Comparison of ENCODE assay signal across 23 mouse cellular contexts in genomic region chr8:102024472-102024871, GRCm38 (mm10).
A peak's percentile ranks its signal among the peaks of the same experiment; 100 is the strongest.
DNase-seq lines count a peak whose midpoint lies in the region; ATAC-seq lines count a peak whose summit lies in the region.
"Had no signal": no experiment of that assay in that cellular context is flagged by ENCODE, and none has a peak within 500 bp of the region (broad histone marks: within the 10 kb centered on the region; RNA-seq: fewer than 3 reads in every experiment).

No protein-coding gene starts in this region.

- no peak overlapping the region for H3K27ac ChIP-seq in forebrain, embryonic 10.5 days
- H3K27ac ChIP-seq: heart, adult 2 months; heart, embryonic 10.5 days; heart, embryonic 13.5 days; hindbrain, embryonic 12.5 days; hindbrain, embryonic 15.5 days; intestine, embryonic 15.5 days had no signal

- H3K4me3 ChIP-seq in forebrain, embryonic 10.5 days = no peak overlapping the region
- H3K4me3 ChIP-seq: heart, adult 2 months; heart, embryonic 10.5 days; heart, embryonic 13.5 days; hindbrain, embryonic 12.5 days; hindbrain, embryonic 15.5 days; intestine, embryonic 15.5 days had no signal

- H3K9me3 ChIP-seq in forebrain, embryonic 10.5 days = no peaks in the 10 kb centered on the region
- H3K9me3 ChIP-seq: heart, embryonic 10.5 days; heart, embryonic 13.5 days; hindbrain, embryonic 12.5 days; hindbrain, embryonic 15.5 days; intestine, embryonic 15.5 days had no signal

- no peaks in the 10 kb centered on the region for H3K4me1 ChIP-seq in forebrain, embryonic 10.5 days
- H3K4me1 ChIP-seq: heart, embryonic 10.5 days; heart, embryonic 13.5 days; hindbrain, embryonic 12.5 days; hindbrain, embryonic 15.5 days; intestine, embryonic 15.5 days had no signal

- no peaks in the 10 kb centered on the region for H3K36me3 ChIP-seq in forebrain, embryonic 10.5 days (replicated peaks)
- H3K36me3 ChIP-seq: heart, embryonic 10.5 days; heart, embryonic 13.5 days; hindbrain, embryonic 12.5 days; hindbrain, embryonic 15.5 days; intestine, embryonic 15.5 days had no signal

- 92% methylated on average over 1 of the region's 1 CpGs for WGBS in forebrain, embryonic 10.5 days

- DNase-seq in frontal cortex, postnatal 25 days (ENCODE audit: low spot score in 2 of 2) = no peak
- no peak for DNase-seq in forebrain, embryonic 10.5 days (ENCODE audit: extremely low spot score, low spot score)
- DNase-seq in left cerebral cortex, adult 8-10 months (ENCODE audit: low spot score in 2 of 2) = no peak
- DNase-seq: adrenal gland, adult 2 months; adrenal gland, postnatal 14 days; cerebellum, adult 11 months; cerebellum, adult 2 months; cerebellum, postnatal 10 days; gastrocnemius, postnatal 25 days; heart, adult 2 months; heart, postnatal 14 days; heart, postnatal 4 days; kidney, adult 11 months had no signal

- H3K27me3 ChIP-seq in forebrain, embryonic 10.5 days (ENCODE audit: poor library complexity, severe bottlenecking) = no peaks in the 10 kb centered on the region
- H3K27me3 ChIP-seq: CH12.LX; heart, embryonic 13.5 days; hindbrain, embryonic 12.5 days; hindbrain, embryonic 15.5 days; intestine, embryonic 15.5 days had no signal

- peak; percentile 52; the same call in 1 of the 2 replicates for ATAC-seq in frontal cortex, adult (ENCODE audit: low TSS enrichment)
- ATAC-seq in hematopoietic stem cell, adult 5-6 weeks (replicated peaks in 1 of 2; ENCODE audit: insufficient read depth in 1 of 2, low FRiP score in 2 of 2, low TSS enrichment in 1 of 2, low read depth in 1 of 2, poor library complexity in 2 of 2, severe bottlenecking in 2 of 2) = peak; percentile 74 to 89
- peak; percentile 56 for ATAC-seq in neutrophil, adult 5-6 weeks (ENCODE audit: extremely low read depth, insufficient number of reproducible peaks, low FRiP score, poor library complexity, severe bottlenecking)
- ATAC-seq: forebrain, embryonic 14.5 days; intestine, embryonic 15.5 days had no signal
